Mouse (Mus musculus): Measurements from ENCODE around the gene Gfra1. TPM values are rescaled to one million over a fixed set of nuclear protein-coding genes. Genes with fewer than 3 reads are reported as not detected.

The Gfra1 gene
- polyA plus RNA-seq, 1 experiment from 2014 or later = 9.5 TPM

DNA sequence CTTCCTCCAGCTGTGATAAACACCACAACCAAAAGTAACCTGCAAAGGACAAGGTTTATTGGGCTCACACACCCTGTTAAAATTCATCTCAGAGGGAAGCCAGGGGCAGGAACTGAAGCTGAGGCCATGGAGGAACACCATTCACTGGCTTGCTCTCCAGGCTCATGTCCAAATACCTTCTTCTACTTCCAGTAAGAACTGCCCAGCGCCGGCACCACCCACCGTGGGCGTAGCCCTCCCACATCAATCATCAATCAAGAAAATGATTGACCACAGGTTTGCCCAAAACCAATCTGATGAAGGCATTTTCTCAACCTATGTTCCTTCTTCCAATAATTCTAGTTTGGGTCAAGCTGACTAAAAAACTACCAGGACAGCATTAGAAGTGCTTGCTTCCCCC is 16.9 kb downstream of the Gfra1 start:
- no peak for ATAC-seq (ENCODE audit: borderline replicate concordance, extremely low read depth, low FRiP score, low TSS enrichment)
- Histone ChIP-seq H3K4me3 (no peak overlapping the region), H3K27ac (no peak overlapping the region), H3K36me3 (no peaks in the 10 kb centered on the region), H3K9ac (no peak overlapping the region), H3K27me3 (no peaks in the 10 kb centered on the region), H3K4me2 (no peak overlapping the region), H3K4me1 (peaks cover 13% of the 10 kb centered on the region), H3K9me3 (no peaks in the 10 kb centered on the region)
- 79% methylated on average over 4 of the region's 4 CpGs for WGBS

DNA sequence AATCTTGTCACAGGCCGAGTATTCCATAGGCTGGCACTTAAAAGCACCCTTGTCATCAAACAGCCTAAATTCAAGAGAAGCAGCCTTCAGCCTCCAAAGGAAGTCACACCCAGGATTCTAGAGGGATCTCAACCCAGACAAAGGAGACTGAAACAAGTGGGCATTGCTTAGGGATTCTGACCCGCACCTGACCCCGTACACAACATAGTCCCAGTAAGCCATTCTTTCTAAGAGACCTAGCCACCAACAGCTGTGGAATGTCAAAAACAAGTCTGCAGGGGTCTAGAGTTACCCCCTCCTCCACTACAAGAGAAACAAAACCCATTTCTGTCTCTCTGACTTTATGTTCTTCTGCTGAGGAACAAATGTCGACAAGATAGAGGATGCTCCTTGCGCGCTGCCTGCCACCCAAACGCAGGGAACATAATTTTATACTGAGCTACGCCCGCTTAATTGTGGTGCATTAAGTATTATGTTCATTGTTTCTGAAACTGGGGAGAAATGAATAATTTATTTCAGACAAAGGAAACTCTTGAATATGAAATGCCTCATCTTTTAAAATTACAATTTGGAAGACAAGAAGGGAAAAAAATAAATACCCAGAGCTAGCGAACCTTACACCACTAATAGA is 18.2 kb downstream of the Gfra1 start:
- WGBS = 52% methylated on average over 10 of the region's 10 CpGs
- no peak overlapping the region for H3K4me2 ChIP-seq
- ATAC-seq (ENCODE audit: borderline replicate concordance, extremely low read depth, low FRiP score, low TSS enrichment) = no peak

DNA sequence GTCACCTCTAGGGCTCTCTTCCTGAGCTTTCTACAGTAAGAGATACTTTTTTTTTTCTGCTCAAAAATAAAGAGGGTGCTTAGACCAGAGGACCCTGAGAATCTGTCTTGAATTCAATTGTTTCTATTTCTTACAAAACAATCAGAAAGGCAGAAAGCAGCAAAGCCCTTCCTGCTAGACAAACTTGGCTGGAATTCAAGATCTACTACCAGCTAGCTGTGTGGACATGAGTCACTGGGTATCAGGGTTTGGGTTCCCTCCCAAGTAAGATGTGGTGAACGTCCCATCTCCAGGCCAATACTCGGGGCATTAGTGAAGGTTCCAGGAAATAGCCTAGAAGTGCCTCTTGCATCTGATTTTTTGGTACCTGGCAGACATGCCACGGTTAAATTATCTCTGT is 18.8 kb downstream of the Gfra1 start:
- Histone ChIP-seq H3K4me3 (no peak overlapping the region), H3K9me3 (no peaks in the 10 kb centered on the region), H3K9ac (no peak overlapping the region), H3K4me1 (peaks cover 13% of the 10 kb centered on the region), H3K27me3 (no peaks in the 10 kb centered on the region), H3K4me2 (no peak overlapping the region), H3K27ac (no peak overlapping the region), H3K36me3 (no peaks in the 10 kb centered on the region)
- WGBS = 48% methylated on average over 3 of the region's 3 CpGs
- no peak for ATAC-seq (ENCODE audit: borderline replicate concordance, extremely low read depth, low FRiP score, low TSS enrichment)

More for the DNA sequence above, 18.2 kb downstream of the Gfra1 start:
- Histone ChIP-seq H3K27ac (no peak overlapping the region), H3K4me1 (peaks cover 13% of the 10 kb centered on the region), H3K9ac (no peak overlapping the region), H3K4me3 (no peak overlapping the region), H3K36me3 (no peaks in the 10 kb centered on the region), H3K9me3 (no peaks in the 10 kb centered on the region), H3K27me3 (no peaks in the 10 kb centered on the region)

DNA sequence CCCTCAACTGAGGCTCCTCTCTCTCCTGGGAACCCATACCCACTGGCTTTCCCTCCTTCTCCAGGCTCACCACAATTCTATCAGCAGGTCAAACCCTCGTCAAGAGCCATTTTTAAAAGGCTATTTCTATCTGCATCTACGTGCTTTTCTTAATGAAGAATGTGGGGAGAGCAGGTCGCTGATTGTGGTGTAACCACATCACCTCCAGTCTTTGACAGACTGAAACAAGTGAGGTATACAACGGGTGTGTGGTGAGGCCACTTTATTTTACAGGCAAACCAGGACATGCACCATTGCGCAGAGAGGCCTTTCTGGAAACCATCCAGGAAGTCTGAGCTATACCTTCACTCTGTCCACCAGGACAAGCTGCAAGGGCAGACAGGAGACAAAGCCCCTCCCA is 19.8 kb downstream of the Gfra1 start:
- no peak for ATAC-seq (ENCODE audit: borderline replicate concordance, extremely low read depth, low FRiP score, low TSS enrichment)
- H3K9me3 ChIP-seq = no peaks in the 10 kb centered on the region
- WGBS = 58% methylated on average over 5 of the region's 5 CpGs
- no peak overlapping the region for H3K4me3 ChIP-seq
- H3K27ac ChIP-seq = no peak overlapping the region
- peaks cover 13% of the 10 kb centered on the region for H3K4me1 ChIP-seq
- H3K27me3 ChIP-seq = no peaks in the 10 kb centered on the region
- H3K4me2 ChIP-seq = no peak overlapping the region
- H3K9ac ChIP-seq = no peak overlapping the region
- no peaks in the 10 kb centered on the region for H3K36me3 ChIP-seq

DNA sequence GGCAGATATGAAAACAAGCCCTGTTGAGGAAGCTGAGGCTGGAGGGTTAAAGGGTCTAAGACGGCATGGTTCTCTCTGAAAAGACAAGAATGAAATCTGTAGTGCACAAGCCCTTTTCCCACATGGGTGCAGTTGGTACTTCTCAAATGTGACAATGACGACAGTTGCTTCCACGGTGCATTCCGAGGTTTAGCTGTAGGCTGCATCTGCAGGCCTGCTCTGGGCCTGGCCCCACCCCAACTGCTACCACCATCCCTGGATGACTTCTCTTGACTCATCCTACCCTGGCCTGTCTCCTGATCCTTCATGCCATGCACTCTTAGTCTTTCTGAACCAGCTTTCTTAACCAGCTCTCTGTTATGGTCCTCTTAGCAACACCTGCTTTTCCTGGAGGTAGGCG is 22.9 kb downstream of the Gfra1 start:
- H3K27me3 ChIP-seq = no peaks in the 10 kb centered on the region
- WGBS = 74% methylated on average over 5 of the region's 5 CpGs
- H3K9ac ChIP-seq = no peak overlapping the region
- ATAC-seq (ENCODE audit: borderline replicate concordance, extremely low read depth, low FRiP score, low TSS enrichment) = no peak
- H3K36me3 ChIP-seq = no peaks in the 10 kb centered on the region
- no peak overlapping the region for H3K4me3 ChIP-seq
- no peak overlapping the region for H3K27ac ChIP-seq
- H3K4me1 ChIP-seq = peaks cover 13% of the 10 kb centered on the region
- no peaks in the 10 kb centered on the region for H3K9me3 ChIP-seq
- H3K4me2 ChIP-seq = no peak overlapping the region

DNA sequence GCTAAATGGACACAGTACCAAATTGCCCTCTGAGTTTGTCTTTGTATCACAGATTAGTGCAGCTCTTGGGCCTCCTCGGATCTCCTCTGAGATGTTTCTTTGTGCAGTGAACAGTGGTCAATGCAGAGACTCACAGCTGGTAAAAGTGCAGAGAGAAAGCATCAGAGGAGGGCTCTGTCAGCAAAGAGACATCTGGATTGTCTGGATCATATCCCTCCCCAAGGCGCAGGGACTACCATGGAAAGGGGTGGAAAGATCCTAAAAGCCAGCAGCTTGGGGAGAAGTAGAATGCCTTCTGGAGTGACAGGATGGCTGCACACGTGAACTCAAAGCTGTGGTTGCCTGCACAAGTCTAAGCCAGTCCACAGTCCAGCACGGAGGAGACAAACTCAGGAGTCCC is 27.2 kb downstream of the Gfra1 start:
- no peak overlapping the region for H3K4me2 ChIP-seq
- WGBS = 86% methylated on average over 4 of the region's 4 CpGs
- H3K4me3 ChIP-seq = no peak overlapping the region
- H3K9ac ChIP-seq = no peak overlapping the region
- no peaks in the 10 kb centered on the region for H3K4me1 ChIP-seq
- H3K9me3 ChIP-seq = no peaks in the 10 kb centered on the region
- no peak for ATAC-seq (ENCODE audit: borderline replicate concordance, extremely low read depth, low FRiP score, low TSS enrichment)
- H3K27ac ChIP-seq = no peak overlapping the region
- H3K36me3 ChIP-seq = no peaks in the 10 kb centered on the region
- no peaks in the 10 kb centered on the region for H3K27me3 ChIP-seq

DNA sequence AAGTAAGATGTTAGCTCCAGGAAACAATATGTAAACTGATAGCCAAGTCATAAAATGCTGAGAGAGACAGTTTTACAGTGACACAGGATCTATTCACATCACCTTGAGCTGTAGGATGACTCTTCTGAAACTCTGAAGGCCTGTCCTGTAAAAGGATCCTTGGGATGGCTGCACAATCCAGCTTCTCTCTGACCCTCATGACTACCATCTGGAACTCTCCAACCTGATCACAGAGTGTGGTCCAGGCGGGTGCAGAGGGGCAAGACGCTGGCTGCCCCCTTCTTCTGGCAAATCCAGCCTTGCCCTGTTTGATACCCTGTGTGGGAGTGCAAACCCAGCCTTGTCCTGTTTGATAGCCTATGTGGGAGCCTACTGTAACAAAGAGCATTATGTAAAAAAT is 28.4 kb downstream of the Gfra1 start:
- ATAC-seq (ENCODE audit: borderline replicate concordance, extremely low read depth, low FRiP score, low TSS enrichment) = no peak
- Histone ChIP-seq H3K9me3 (no peaks in the 10 kb centered on the region), H3K9ac (no peak overlapping the region), H3K27ac (no peak overlapping the region), H3K36me3 (no peaks in the 10 kb centered on the region), H3K4me3 (no peak overlapping the region), H3K27me3 (no peaks in the 10 kb centered on the region), H3K4me2 (no peak overlapping the region), H3K4me1 (no peaks in the 10 kb centered on the region)
- WGBS = 86% methylated on average over 2 of the region's 2 CpGs

DNA sequence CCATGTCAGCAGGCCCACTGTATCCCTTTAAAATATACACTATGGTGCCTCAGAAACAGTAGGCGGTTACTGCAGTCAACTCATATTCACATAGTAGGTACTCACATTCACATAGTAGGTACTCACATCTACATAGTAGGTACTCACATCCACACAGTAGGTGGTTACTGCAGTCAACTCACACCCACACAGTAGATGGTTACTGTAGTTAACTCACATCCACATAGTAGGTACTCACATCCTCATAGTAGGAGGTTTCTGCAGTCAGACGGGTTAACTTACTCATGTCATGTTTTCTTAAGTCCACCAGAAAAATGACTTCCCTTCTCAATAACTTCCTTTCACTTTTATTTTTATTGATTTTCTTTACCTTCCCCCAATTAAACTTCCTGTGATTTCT is 30.8 kb downstream of the Gfra1 start:
- Histone ChIP-seq H3K36me3 (no peaks in the 10 kb centered on the region), H3K4me3 (no peak overlapping the region), H3K27ac (no peak overlapping the region), H3K9me3 (no peaks in the 10 kb centered on the region), H3K4me2 (no peak overlapping the region), H3K4me1 (peaks cover under 1% of the 10 kb centered on the region), H3K9ac (no peak overlapping the region), H3K27me3 (no peaks in the 10 kb centered on the region)
- no peak for ATAC-seq (ENCODE audit: borderline replicate concordance, extremely low read depth, low FRiP score, low TSS enrichment)
- WGBS = 82% methylated on average over 2 of the region's 2 CpGs

DNA sequence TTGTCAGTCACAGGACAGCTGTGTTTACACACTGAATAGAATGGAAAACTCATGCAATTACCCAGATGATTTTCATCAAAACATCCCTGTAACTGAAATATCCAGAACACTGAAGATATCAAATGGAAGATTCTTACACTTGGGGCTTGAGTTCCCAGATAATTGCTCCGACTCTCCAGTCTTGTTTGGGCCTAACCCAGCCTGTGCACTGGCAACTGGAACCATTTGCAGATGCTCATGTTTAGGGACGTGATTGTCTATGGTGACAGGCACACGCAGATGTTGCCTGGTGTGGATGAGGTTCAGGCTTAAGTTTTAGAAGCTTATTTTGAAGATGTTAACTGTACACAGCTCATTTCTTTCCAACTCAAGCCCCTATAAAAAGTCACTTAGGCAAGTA is 31.5 kb downstream of the Gfra1 start:
- Histone ChIP-seq H3K27me3 (no peaks in the 10 kb centered on the region), H3K4me1 (peaks cover 8% of the 10 kb centered on the region), H3K27ac (no peak overlapping the region), H3K36me3 (no peaks in the 10 kb centered on the region), H3K4me2 (no peak overlapping the region), H3K4me3 (no peak overlapping the region), H3K9me3 (no peaks in the 10 kb centered on the region), H3K9ac (no peak overlapping the region)
- 60% methylated on average over 3 of the region's 3 CpGs for WGBS
- no peak for ATAC-seq (ENCODE audit: borderline replicate concordance, extremely low read depth, low FRiP score, low TSS enrichment)

DNA sequence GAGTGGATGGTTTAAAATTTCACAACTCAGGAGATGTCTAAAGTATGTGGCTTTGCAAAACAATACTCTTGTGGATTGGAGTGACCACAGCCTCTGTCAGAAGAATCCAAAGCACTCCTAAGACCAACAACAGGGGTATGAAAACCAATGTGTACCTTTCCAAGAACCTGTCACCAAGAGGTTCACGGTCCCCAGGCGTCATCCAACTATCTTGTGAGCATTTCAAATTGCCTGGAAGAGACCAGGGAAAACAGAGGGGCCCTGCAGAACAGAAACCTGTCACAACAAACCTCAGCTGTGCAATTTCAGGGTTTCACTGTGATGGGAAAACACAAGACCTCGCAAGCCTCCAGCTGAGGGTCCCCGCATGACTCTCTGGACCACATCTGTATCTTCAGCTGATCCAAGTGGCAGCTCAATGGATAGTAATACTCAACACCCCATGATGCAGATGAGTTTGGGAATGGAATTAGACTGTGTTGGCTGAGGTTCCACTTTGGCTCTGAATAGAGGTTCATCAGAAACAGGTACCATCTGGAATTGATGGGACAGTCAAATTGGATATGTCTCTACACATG is 32.7 kb downstream of the Gfra1 start:
- H3K4me2 ChIP-seq = no peak overlapping the region
- H3K27me3 ChIP-seq = no peaks in the 10 kb centered on the region
- no peaks in the 10 kb centered on the region for H3K36me3 ChIP-seq
- no peaks in the 10 kb centered on the region for H3K9me3 ChIP-seq
- ATAC-seq (ENCODE audit: borderline replicate concordance, extremely low read depth, low FRiP score, low TSS enrichment) = no peak
- peaks cover 9% of the 10 kb centered on the region for H3K4me1 ChIP-seq
- WGBS = 87% methylated on average over 4 of the region's 4 CpGs
- H3K4me3 ChIP-seq = no peak overlapping the region
- H3K9ac ChIP-seq = no peak overlapping the region
- no peak overlapping the region for H3K27ac ChIP-seq

DNA sequence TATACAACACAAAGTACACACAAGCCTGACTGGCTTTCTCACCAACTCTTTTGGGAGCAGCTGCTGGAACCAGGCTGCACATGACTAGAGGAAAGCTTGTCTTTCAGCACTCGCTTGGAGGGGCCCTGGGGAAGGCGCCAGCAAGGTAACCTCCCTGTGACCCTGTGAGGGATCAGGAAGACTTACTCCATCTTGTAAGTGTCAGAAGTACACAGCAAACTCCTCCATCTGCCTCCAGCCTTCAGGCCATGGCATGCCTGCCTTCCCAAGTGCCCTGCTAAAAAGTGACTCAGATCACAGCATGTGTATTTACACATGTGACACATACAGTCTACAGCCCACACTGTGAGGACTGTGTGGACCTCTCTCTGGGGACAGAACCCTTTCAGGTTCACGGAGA is 36.0 kb downstream of the Gfra1 start:
- H3K27ac ChIP-seq = 0 out of 2 replicates have a peak overlapping the region, but pooled peaks have one; percentile 29
- peak; percentile 57; the same call in 1 of the 2 replicates for ATAC-seq (ENCODE audit: borderline replicate concordance, extremely low read depth, low FRiP score, low TSS enrichment)
- 14% methylated on average over 3 of the region's 3 CpGs for WGBS
- H3K27me3 ChIP-seq = no peaks in the 10 kb centered on the region
- no peaks in the 10 kb centered on the region for H3K36me3 ChIP-seq
- no peaks in the 10 kb centered on the region for H3K9me3 ChIP-seq
- no peak overlapping the region for H3K4me3 ChIP-seq
- no peak overlapping the region for H3K4me2 ChIP-seq
- peaks cover 9% of the 10 kb centered on the region for H3K4me1 ChIP-seq
- no peak overlapping the region for H3K9ac ChIP-seq

DNA sequence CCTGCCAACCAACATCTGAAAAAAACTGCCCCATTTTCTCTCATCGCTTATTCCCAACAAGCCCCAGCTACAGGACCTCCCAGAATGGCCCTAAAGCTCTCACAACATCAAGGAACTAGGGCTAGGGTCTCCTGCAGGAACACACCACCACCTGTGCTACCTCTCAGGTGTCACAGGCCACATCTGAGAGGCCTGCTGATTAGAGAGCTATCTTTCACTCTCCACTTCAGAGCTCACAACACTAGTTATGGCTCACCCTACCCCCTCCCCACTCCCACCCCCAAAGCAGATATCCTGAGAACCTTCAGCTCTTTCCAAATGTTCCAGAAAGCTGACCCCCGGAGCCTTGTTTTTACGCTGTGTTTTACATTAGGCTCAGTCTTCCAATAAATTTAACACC is 36.4 kb downstream of the Gfra1 start:
- 0 out of 2 replicates have a peak, but pooled peaks have one; percentile 19 for ATAC-seq (ENCODE audit: borderline replicate concordance, extremely low read depth, low FRiP score, low TSS enrichment)
- H3K4me3 ChIP-seq = no peak overlapping the region
- H3K4me2 ChIP-seq = no peak overlapping the region
- no peak overlapping the region for H3K9ac ChIP-seq
- H3K27me3 ChIP-seq = no peaks in the 10 kb centered on the region
- WGBS = 36% methylated on average over 3 of the region's 3 CpGs
- peaks cover 11% of the 10 kb centered on the region for H3K4me1 ChIP-seq
- H3K9me3 ChIP-seq = no peaks in the 10 kb centered on the region
- peak overlapping the region; percentile 29; the same call in 1 of the 2 replicates for H3K27ac ChIP-seq
- H3K36me3 ChIP-seq = no peaks in the 10 kb centered on the region

All from lung, embryonic 15.5 days (tissue).